Mouse (Mus musculus) E14TG2a.4 (cell line): ENCODE measurements around the gene Pnpla6.

Experiments used
- CTCF ChIP-seq: conservative IDR thresholded peaks from 2 replicates; pipeline ENCODE4 v1.5.1; 2014; ENCODE audit warnings: low read length
- POU5F1 ChIP-seq: IDR thresholded peaks from 2 replicates; pipeline ENCODE4 v1.6.1; 2014; ENCODE audit warnings: low read length, borderline replicate concordance

DNA sequence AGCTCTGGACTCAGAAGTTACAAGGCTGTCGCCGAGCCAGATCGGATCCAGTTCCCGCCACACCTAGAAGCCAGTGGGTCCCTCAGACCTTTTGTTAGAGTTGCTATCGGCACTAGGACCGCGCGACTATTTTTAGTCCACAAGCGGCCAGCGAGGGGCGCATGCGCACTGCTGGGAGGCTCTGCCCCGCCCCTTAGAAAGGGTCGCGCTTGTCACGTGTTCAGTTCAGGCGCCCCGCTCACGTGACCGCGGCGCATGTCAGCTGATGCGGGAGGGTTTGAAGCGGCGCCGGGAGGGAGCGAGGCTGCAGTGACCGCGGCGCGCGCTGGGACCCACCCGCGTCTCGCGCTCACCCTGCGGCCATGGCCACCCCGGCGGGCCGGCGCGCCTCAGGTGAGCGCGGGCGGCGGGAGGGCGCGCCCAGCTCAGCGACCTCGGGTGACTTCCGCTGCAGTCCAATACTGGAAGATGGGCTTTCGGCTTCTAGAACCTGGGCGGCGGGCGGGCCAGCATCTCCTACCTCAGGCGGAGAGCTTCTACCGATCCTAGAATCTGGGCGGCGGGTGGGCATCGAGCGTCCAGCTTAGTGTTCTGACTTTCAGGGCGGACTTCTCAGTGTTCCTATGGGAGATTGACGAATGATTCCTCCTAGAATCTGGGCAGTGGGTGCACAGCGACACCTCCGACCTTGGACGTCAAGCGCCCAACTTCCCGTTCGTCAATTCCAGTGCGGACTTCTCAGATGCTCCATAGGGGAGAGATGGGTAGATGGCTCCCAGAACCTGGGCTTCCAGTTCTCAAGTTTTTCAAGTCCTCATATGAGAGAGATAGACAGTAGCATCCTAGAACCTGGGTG lies 14.7 kb upstream of the Pnpla6 start, which contains the start of gene Mcoln1:
- TF ChIP-seq CTCF (no peak), POU5F1 (no peak)
